Mouse (Mus musculus) forebrain, embryonic 14.5 days (tissue): ENCODE measurements around the gene Olfr64. TPM values are rescaled to one million over a fixed set of nuclear protein-coding genes. Genes with fewer than 3 reads are reported as not detected.

Experiments used
- ATAC-seq: fragments of 200-750 bp; cut with Nextera tagmentation; 2 replicates; pipeline ENCODE4 v1.8.0; 2017; ENCODE audit warnings: mild to moderate bottlenecking, moderate library complexity
- DNase-seq: peaks from one replicate; pipeline ENCODE4 v3.0.0-alpha.2; 2015; ENCODE audit warnings: low spot score
- H3K27ac ChIP-seq: fragments of 300-500 bp; sonication (generic); 2 replicates; pipeline ENCODE4 v1.5.1; 2014; ENCODE audit warnings: low read depth, mild to moderate bottlenecking, control low read depth, low read length, moderate library complexity
- H3K27me3 ChIP-seq: fragments of 300-500 bp; sonication (generic); replicated peaks from 2 replicates; pipeline ENCODE4 v1.6.1; 2014; ENCODE audit warnings: low read length, control low read depth, mixed read lengths; ENCODE audit not compliant: control insufficient read depth, insufficient read depth
- H3K36me3 ChIP-seq: fragments of 300-500 bp; sonication (generic); 2 replicates; pipeline ENCODE4 v1.6.1; 2014; ENCODE audit warnings: low read length, control low read depth; ENCODE audit not compliant: control insufficient read depth, insufficient read depth
- H3K4me1 ChIP-seq: fragments of 300-500 bp; sonication (generic); 2 replicates; pipeline ENCODE4 v1.6.1; 2014; ENCODE audit warnings: antibody characterized with exemption, low read length, control low read depth; ENCODE audit not compliant: control insufficient read depth, insufficient read depth
- H3K4me2 ChIP-seq: fragments of 300-500 bp; sonication (generic); 2 replicates; pipeline ENCODE4 v1.6.1; 2014; ENCODE audit warnings: mild to moderate bottlenecking, control low read depth, low read length
- H3K4me3 ChIP-seq: fragments of 300-500 bp; sonication (generic); 2 replicates; pipeline ENCODE4 v1.5.1; 2014; ENCODE audit warnings: low read depth, low read length, control low read depth
- H3K9ac ChIP-seq: fragments of 300-500 bp; sonication (generic); 2 replicates; pipeline ENCODE4 v1.6.1; 2014; ENCODE audit warnings: mild to moderate bottlenecking, low read length, control low read depth, moderate library complexity
- H3K9me3 ChIP-seq: fragments of 300-500 bp; sonication (generic); replicated peaks from 2 replicates; pipeline ENCODE4 v1.6.1; 2016; ENCODE audit warnings: low read length, control low read depth, mixed read lengths; ENCODE audit not compliant: control insufficient read depth
- WGBS: fragments of 180-500 bp; shearing (Covaris S2); extraction: QIAGEN DNeasy Blood & Tissue Kit; methylation state at CpG from one replicate; pipeline ENCODE4 v1.1.7; 2014; 5-methylcytosine and 5-hydroxymethylcytosine counted together
- polyA plus RNA-seq: library from polyadenylated mRNA; unstranded; fragments of >200 nt; fragmentation: Nextera tagmentation; extraction: Ambion mirVana; gene quantifications from 2 replicates; pipeline ENCODE4 v1.2.1, GENCODE M21; 2014

Gene Olfr64
- polyA plus RNA-seq, 1 experiment from 2014 or later: not detected

- DNase-seq (no peak), ATAC-seq (no peak)
- no peak overlapping the region for H3K9ac ChIP-seq
- no peaks in the 10 kb centered on the region for H3K4me1 ChIP-seq
- H3K27ac ChIP-seq: no peak overlapping the region
- no peak overlapping the region for H3K4me3 ChIP-seq
- H3K36me3 ChIP-seq: no peaks in the 10 kb centered on the region
- WGBS: 88% methylated on average over 2 of the region's 2 CpGs
- H3K4me2 ChIP-seq: no peak overlapping the region
- no peaks in the 10 kb centered on the region for H3K9me3 ChIP-seq
- H3K27me3 ChIP-seq: no peaks in the 10 kb centered on the region
Observed at GRCm38 (mm10) chr7:103877093-103877492, 17.2 kb downstream of the Olfr64 start.

GRCm38 (mm10) chr7:103874451-103874850 lies 19.8 kb downstream of the Olfr64 start:
- no peak overlapping the region for H3K9ac ChIP-seq
- WGBS: 51% methylated on average over 5 of the region's 5 CpGs
- ATAC-seq (no peak), DNase-seq (peak; percentile 0)
- H3K27me3 ChIP-seq: no peaks in the 10 kb centered on the region
- H3K4me3 ChIP-seq: no peak overlapping the region
- H3K9me3 ChIP-seq: no peaks in the 10 kb centered on the region
- H3K4me2 ChIP-seq: no peak overlapping the region
- no peak overlapping the region for H3K27ac ChIP-seq
- no peaks in the 10 kb centered on the region for H3K36me3 ChIP-seq
- no peaks in the 10 kb centered on the region for H3K4me1 ChIP-seq

DNA sequence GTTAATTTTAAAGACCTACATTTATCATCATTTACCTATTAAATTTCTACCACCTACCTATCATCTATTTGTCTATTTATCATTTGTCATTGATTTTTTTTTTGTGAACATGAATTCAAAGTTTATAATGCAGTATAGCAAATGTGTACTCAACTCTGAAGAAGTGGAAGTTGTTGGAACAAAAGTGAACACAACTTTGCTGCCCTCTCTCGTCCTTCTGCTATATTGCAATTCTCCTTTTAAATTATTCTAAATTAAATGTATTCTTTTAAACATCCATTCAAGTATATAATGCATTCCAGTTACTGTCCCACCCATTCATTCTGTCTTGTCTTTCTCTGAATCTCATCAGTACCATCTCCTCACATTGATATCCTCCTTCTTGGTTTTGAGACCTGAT lies 21.2 kb downstream of the Olfr64 start:
- Histone ChIP-seq H3K36me3 (no peaks in the 10 kb centered on the region), H3K9ac (no peak overlapping the region), H3K27me3 (no peaks in the 10 kb centered on the region), H3K4me2 (no peak overlapping the region), H3K4me1 (no peaks in the 10 kb centered on the region), H3K9me3 (no peaks in the 10 kb centered on the region), H3K27ac (no peak overlapping the region), H3K4me3 (no peak overlapping the region)
- DNase-seq (peak; percentile 36), ATAC-seq (no peak)
- 11% methylated on average over 1 of the region's 1 CpGs for WGBS

GRCm38 (mm10) chr7:103870667-103871066 lies 23.6 kb downstream of the Olfr64 start:
- no peak overlapping the region for H3K27ac ChIP-seq
- H3K4me3 ChIP-seq: no peak overlapping the region
- H3K36me3 ChIP-seq: no peaks in the 10 kb centered on the region
- no peak overlapping the region for H3K4me2 ChIP-seq
- H3K9ac ChIP-seq: no peak overlapping the region
- ATAC-seq: no peak
- no peaks in the 10 kb centered on the region for H3K9me3 ChIP-seq
- H3K4me1 ChIP-seq: no peaks in the 10 kb centered on the region
- no peaks in the 10 kb centered on the region for H3K27me3 ChIP-seq
- DNase-seq: no peak

DNA sequence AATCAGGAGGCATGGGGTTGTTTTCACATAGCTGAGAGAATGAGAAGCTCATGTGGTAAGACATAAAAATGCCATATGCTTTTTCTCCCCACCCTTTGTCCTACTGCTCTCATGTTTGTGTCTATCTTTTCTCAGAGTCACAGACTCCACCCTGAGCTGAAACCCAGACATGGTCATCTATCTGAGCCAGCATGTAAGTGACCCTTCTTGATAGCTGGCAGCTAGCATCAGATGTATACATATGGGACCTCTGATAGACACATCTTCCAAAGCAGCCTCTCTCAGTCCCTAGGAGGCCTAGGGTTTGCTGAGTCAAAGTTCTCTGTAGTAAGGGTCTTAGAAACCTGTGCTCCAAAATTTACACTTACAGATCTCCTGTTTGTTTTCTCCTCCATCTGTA lies 28.6 kb downstream of the Olfr64 start:
- Histone ChIP-seq H3K27ac (no peak overlapping the region), H3K4me3 (no peak overlapping the region), H3K9ac (no peak overlapping the region), H3K4me1 (no peaks in the 10 kb centered on the region), H3K27me3 (no peaks in the 10 kb centered on the region), H3K9me3 (no peaks in the 10 kb centered on the region), H3K4me2 (no peak overlapping the region), H3K36me3 (no peaks in the 10 kb centered on the region)
- ATAC-seq (no peak), DNase-seq (no peak)

- Histone ChIP-seq H3K27ac (no peak overlapping the region), H3K27me3 (no peaks in the 10 kb centered on the region), H3K4me1 (no peaks in the 10 kb centered on the region), H3K36me3 (no peaks in the 10 kb centered on the region), H3K9ac (no peak overlapping the region), H3K4me3 (no peak overlapping the region), H3K9me3 (no peaks in the 10 kb centered on the region), H3K4me2 (no peak overlapping the region)
- ATAC-seq: no peak
- 83% methylated on average over 3 of the region's 3 CpGs for WGBS
- no peak for DNase-seq
Observed at GRCm38 (mm10) chr7:103861531-103861930, 32.8 kb downstream of the Olfr64 start.

GRCm38 (mm10) chr7:103860855-103861254 lies 33.4 kb downstream of the Olfr64 start:
- Histone ChIP-seq H3K27me3 (no peaks in the 10 kb centered on the region), H3K4me3 (no peak overlapping the region), H3K36me3 (no peaks in the 10 kb centered on the region), H3K4me1 (no peaks in the 10 kb centered on the region), H3K9me3 (no peaks in the 10 kb centered on the region), H3K4me2 (no peak overlapping the region), H3K27ac (no peak overlapping the region), H3K9ac (no peak overlapping the region)
- DNase-seq (peak; percentile 0), ATAC-seq (no peak)
- WGBS: 79% methylated on average over 1 of the region's 1 CpGs

DNA sequence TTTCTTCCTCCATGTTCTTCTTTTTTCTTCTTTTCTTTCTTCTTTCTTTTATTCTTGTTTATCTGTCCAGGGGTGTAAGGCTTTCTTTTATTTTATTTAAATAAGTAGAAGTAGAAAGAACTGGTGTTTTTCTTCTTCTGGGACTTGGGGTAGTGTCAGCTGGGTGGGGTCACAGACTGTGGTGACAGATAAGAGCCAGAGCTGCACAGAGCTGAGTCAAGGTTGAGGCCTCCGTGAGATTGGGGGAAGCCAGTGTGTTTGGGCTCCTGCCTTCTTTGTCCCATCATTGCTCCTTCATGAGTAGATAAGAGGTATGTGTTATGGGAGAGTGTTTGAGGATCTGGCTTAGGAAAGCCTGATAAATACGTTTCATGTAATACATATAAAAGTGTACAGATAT lies 35.2 kb downstream of the Olfr64 start:
- H3K9me3 ChIP-seq: no peaks in the 10 kb centered on the region
- H3K4me1 ChIP-seq: no peaks in the 10 kb centered on the region
- H3K4me2 ChIP-seq: no peak overlapping the region
- no peak overlapping the region for H3K27ac ChIP-seq
- DNase-seq: no peak
- H3K9ac ChIP-seq: no peak overlapping the region
- H3K4me3 ChIP-seq: no peak overlapping the region
- H3K27me3 ChIP-seq: no peaks in the 10 kb centered on the region
- ATAC-seq: no peak
- WGBS: 75% methylated on average over 2 of the region's 2 CpGs
- H3K36me3 ChIP-seq: no peaks in the 10 kb centered on the region

DNA sequence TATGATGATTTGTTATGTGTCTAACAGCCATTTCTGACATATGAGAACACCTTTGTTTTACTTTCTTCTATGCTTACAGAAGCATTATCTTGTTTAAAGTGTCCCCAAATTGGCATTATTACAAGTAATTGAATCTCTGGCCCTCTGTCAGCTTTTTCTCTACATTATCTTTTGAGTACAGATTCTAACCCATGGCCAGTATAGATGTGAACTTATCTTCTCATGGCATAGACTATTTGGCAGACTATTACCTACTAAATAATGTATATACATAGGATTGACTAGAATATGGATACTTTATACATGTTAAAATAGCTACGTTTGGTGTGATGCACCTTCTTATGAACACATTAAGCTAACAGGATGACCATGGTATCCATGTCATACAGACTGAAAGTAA lies 39.6 kb downstream of the Olfr64 start:
- H3K9me3 ChIP-seq: no peaks in the 10 kb centered on the region
- DNase-seq (no peak), ATAC-seq (no peak)
- 67% methylated on average over 1 of the region's 1 CpGs for WGBS
- H3K4me1 ChIP-seq: no peaks in the 10 kb centered on the region
- no peak overlapping the region for H3K4me2 ChIP-seq
- no peak overlapping the region for H3K27ac ChIP-seq
- H3K4me3 ChIP-seq: no peak overlapping the region
- H3K36me3 ChIP-seq: no peaks in the 10 kb centered on the region
- H3K27me3 ChIP-seq: no peaks in the 10 kb centered on the region
- H3K9ac ChIP-seq: no peak overlapping the region

DNA sequence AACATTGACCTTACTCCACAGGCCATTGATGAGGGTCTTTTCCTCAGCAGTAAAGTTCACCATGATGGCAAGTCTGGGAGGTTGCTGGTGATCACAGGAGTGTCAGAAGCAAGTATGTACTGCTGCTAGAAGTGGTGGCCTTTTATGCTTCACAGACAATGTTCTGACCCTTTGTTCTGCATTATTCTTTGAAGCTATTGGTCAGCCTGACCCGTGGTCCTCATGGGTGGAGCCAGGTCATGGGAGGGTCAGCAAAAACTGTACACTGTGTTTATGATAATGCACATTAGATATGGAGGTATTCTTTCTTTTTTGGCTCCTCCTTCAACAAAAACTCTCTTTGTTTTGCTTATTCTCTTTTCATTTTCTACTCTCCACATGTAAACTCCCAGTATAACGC lies 41.2 kb downstream of the Olfr64 start, which contains the start of gene Hbb-y:
Gene Hbb-y, minus strand, starts transcription at position 127 of the 400 bp plus-strand sequence.
- H3K4me1 ChIP-seq: no peaks in the 10 kb centered on the region
- no peaks in the 10 kb centered on the region for H3K27me3 ChIP-seq
- ATAC-seq (no peak), DNase-seq (no peak)
- 69% methylated on average over 2 of the region's 2 CpGs for WGBS
- no peaks in the 10 kb centered on the region for H3K36me3 ChIP-seq
- no peak within 1 kb of the TSS for H3K4me3 ChIP-seq
- H3K9me3 ChIP-seq: no peaks in the 10 kb centered on the region
- no peak within 1 kb of the TSS for H3K9ac ChIP-seq
- H3K27ac ChIP-seq: no peak within 1 kb of the TSS
- H3K4me2 ChIP-seq: no peak within 1 kb of the TSS
